Mouse (Mus musculus) adrenal gland, postnatal 4 days (tissue): ENCODE measurements around the gene Trp73. TPM values are rescaled to one million over a fixed set of nuclear protein-coding genes. Genes with fewer than 3 reads are reported as not detected.

Experiments used
- DNase-seq, 2 experiments: peaks; one replicate each; pipeline ENCODE4 v3.0.0; 2021 to 2022; ENCODE audit warnings: low spot score in 2 of 2, mixed read lengths in 2 of 2
- long read RNA-seq, 2 experiments: library from polyadenylated mRNA; stranded (forward); transcript quantifications; one replicate each; pipeline ENCODE4 v2.0.0; 2021
- total RNA-seq, 2 experiments: library from RNA; stranded (reverse); gene quantifications; 2 replicates each; pipeline ENCODE4 v1.2.3; 2021

Trp73 gene
- total RNA-seq: under 1 TPM in 1 of 2 experiments, not detected in 1; 0.11 TPM
- long read RNA-seq, experiment 1: 0 reads
- long read RNA-seq, experiment 2: 0 reads

DNA sequence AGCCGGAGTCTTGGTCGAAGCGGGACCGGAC lies at the start of gene Trp73:
Trp73 (minus strand) TSS at position 27 of the 31 bp plus-strand sequence.
- no peak for DNase-seq

DNA sequence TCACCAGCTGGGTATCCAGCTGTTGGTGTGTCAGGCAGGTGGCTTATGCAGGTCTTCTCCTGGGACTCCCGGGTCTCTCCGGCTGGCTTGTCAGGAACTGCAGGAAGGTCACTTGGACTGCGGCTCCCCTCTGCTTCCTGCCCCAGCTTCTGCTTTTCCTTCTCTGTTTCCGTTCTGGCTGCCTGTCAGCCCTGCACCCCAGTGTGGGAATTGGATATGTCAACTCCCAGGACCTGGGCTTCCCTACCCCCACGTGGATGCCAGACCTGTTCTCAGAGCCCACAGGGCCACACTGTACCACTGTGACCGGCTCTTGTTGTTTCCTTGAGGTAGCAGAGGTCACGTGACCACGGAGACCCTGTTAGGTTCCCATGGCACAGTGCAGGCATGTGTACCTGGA lies 48.9 kb upstream of the Trp73 start:
- no peak for DNase-seq

- no peak for DNase-seq
These were observed 46.1 kb upstream of the Trp73 start for GRCm38 (mm10) chr4:154186002-154186537.

DNA sequence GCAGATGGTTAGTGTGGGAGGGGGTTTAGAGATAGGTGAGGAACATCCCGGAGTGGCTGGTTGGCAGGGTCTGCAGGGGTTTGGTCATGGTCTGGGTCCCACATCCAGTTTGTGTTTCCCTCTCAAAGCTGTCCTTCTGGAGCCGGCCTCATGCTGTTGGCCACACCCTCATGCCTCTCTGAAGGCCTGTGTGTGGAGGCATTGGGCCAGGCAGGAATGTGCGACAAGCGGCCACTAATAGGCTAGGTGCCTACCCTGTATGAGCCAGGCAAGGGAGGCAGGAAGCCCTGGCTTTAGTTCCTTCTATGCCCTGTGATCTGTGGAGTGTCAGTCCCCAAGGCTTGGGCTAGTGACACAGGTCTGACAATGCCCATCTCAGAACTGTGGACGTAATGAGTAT lies 45.0 kb upstream of the Trp73 start:
- DNase-seq: no peak

DNA sequence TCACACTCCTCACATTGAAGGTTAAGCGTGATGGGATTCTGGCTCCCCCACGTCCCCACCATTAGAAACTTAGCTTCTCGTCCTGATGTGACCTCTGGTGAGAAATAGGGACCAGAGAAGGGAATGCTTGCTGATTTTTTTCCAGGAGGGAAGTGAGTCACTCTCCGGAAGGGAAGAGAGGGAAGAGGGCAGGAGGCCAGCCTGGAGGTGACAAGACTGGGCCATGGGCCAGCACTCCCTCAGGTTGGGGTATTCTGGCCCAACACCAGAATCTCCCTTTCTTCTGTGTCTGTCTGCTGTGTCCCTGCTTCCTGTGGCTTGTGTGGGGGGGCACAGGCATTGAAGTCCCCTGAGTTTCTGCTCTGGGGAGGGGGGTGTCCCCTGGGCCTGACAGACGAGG lies 43.6 kb upstream of the Trp73 start:
- DNase-seq: no peak

DNA sequence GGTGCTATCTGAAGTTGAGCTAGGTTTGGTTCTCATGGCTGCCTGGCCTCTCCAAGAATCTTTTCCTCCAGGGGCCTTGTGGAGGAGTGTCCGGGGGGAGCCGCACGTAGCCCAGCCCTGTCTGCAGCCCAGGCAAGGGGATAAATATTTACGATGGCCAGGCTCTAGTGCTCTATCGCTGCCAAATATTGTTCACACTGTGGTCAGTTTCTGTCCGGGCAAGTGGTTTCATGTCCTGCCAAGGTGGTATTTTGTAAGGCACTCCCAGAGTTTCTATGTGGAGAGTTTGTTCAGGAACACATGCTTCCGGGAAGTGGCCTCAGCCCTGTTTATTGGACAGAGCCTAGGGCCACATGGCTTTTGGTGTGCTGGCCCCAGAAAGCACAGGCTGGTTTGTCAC lies 41.0 kb upstream of the Trp73 start:
- DNase-seq: no peak

DNA sequence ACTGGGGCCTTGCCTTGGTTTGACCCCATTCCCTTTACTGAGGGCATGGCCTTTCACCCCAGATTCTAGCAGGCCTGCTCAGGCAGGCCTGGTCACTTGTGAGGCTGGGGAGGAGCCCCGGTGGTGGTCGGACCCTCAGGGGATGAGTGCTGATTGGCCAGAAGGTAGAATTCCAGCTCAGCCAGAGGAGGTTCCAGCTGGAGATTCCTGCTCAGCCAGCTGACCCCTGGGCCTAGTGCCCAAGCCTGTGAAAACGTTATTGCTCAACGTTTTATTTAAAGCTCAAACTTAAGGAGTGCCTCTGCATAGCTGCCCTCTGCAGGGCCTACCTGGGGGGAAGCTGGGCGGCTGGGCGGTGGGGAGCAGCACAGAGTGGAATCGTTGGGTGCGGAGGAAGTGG lies 37.2 kb upstream of the Trp73 start:
- no peak for DNase-seq

DNA sequence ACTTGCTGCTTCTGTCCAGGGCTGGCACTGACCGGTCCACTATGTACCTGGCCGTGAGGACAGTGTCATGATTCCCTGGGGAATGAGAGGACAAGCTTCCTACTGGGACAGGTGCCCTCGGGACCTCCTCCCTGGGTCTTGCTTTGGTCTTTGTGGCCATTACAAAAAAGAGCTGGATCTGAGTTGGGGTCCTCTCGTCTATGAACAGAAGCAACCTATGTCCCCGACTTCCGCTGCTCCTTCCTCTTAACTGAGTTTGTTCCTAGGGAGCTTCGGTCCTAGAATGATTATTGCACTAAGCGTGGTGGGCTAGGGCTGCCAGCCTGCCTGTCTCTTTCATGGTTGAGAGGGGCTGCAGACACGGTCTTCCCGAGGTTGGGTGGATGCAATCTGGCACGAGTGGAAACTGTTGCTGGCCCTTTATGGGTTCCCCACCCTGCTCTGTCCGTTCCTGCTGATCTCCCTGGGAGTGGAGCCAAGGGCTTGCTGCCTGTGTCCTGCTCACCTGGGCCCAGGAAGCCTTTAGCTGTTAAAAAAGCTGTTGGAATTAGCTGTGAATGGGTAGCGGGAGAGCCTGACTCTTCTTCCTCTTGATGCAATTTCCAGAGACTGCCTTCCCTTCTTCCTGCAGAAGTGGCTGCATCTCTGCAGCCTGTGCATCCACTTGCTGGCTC lies 32.1 kb upstream of the Trp73 start:
- no peak for DNase-seq

- no peak for DNase-seq
These were observed 31.3 kb upstream of the Trp73 start for GRCm38 (mm10) chr4:154171151-154171930.

GRCm38 (mm10) chr4:154170506-154171150 lies 30.6 kb upstream of the Trp73 start, which contains the start of gene Megf6:
TSS of gene Megf6 (plus strand) at chr4:154170730.
- no peak for DNase-seq

DNA sequence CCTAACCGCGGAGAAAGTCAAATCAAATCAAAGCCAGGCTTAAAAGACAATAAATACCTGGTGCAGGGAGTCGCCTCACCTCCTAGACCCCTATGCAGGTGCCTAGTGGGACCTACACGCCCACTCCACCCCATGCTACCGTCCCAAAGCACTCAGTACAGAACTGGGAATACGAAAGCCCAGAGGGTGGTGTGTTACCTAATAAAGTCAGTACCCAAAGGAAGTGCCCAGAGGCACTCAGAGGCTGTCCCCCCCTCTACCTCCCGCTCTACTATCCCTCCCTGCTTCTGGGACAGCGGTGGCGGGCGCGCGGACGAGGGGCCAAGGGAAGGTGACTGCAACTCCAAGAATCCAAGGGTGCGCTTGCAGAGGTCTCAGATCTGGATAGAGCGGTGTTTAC lies 30.0 kb upstream of the Trp73 start:
- no peak for DNase-seq

DNA sequence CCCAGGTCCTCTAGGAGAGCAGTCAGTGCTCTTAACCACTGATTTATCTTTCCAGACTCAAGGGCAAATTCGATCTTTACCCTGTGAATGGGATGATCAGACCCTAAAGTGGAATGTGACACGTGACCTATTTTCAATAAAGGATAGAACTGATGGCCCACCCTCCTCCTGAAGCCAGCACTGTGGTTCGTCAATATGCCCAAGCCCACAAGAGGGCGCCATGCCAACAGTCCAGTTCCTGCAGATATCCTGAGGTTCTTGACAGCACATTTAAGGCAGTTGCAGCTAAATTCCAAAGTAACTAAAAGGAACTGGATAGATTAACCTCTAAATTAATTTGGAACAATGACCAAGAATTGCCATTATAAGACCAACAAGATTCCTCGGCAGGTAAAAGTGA lies 27.0 kb upstream of the Trp73 start:
- DNase-seq: no peak

GRCm38 (mm10) chr4:154163296-154163695 lies 23.3 kb upstream of the Trp73 start:
- peak in 1 of 2 experiments; percentile 47 for DNase-seq

GRCm38 (mm10) chr4:154160538-154161390 lies 20.8 kb upstream of the Trp73 start, which contains the start of gene Tprgl:
TSS of gene Tprgl (minus strand) at chr4:154160666.
- DNase-seq: peak; percentile 88 to 91

DNA sequence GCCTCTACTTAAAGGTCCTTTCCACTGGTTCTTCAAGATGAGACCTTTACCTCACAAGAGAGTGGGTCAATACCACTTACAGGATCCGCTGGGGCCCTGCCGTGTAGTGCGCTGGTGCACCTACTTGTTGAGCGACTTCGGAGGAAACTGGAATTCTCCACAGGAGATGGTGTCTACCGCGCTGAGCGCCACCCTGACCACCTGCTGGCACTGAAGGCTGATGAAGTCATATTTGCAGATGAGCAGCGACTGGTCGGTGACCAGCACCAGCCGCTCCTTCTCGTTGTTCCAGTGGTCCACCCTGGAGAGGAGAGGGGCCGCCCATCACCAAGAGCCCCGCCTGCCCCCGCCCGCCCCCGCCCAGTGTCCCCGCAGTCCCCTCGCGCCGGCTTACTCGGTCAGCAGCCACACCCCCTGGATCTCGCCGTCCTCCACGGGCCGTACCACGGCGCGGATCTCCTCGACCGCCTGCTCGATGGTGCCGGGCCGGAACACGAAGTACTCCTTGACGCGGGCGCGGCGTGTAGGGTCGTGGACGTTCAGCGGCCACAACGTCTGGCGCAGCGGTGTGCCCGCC lies 20.0 kb upstream of the Trp73 start:
- DNase-seq: peak in 1 of 2 experiments; percentile 39

DNA sequence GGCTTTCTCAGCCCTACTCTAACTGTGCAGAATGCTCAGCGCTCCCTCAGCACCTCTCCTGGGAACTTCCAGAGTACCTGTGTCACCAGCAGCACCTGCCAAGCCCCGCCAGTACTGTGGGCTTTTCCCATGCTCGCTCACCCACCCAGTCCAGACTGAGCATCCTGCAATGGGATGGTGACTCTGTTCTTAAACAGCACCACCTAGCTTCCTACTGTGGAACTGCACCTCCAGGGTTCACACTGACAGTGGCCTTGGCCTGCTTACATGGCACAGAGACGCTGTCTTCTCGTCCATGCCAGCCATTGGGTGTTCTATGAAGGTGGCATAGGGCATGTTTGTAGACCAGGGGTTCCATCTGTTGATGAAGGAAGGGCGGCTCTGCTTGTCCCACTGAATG lies 19.0 kb upstream of the Trp73 start:
- DNase-seq: peak; percentile 65 to 72

- DNase-seq: no peak
These were observed 18.1 kb upstream of the Trp73 start for GRCm38 (mm10) chr4:154157970-154158662.

GRCm38 (mm10) chr4:154156050-154156449 lies 16.0 kb upstream of the Trp73 start:
- DNase-seq: no peak

- DNase-seq: no peak
These were observed 14.1 kb upstream of the Trp73 start for GRCm38 (mm10) chr4:154154104-154154503.

- DNase-seq: no peak
These were observed 6.3 kb upstream of the Trp73 start for GRCm38 (mm10) chr4:154146342-154146741.
